Mouse (Mus musculus) G1E (cell line): ENCODE results near the gene Ndufab1. TPM values are rescaled to one million over a fixed set of nuclear protein-coding genes. Genes with fewer than 3 reads are reported as not detected.

ENCODE experiments used
- ATAC-seq: 2 replicates; pipeline ENCODE4 v1.8.0; 2016; ENCODE audit warnings: mild to moderate bottlenecking; ENCODE audit not compliant: insufficient number of reproducible peaks, poor library complexity, low FRiP score, severe bottlenecking; ENCODE audit errors: extremely low read depth
- DNase-seq: peaks from one replicate; pipeline ENCODE4 v3.0.0; 2012; ENCODE audit warnings: low spot score
- H3K27me3 ChIP-seq: 2 replicates; pipeline ENCODE4 v1.6.1; 2012; ENCODE audit warnings: mild to moderate bottlenecking, low read length, inconsistent platforms; ENCODE audit not compliant: insufficient read depth
- H3K36me3 ChIP-seq: replicated peaks from 2 replicates; pipeline ENCODE3; 2012; ENCODE audit warnings: mild to moderate bottlenecking, inconsistent platforms
- H3K4me1 ChIP-seq: 2 replicates; pipeline ENCODE4 v1.6.1; 2012; ENCODE audit warnings: low read depth, low read length, inconsistent platforms, mixed read lengths; ENCODE audit not compliant: insufficient read depth
- H3K4me3 ChIP-seq: 2 replicates; pipeline ENCODE4 v1.5.1; 2012; ENCODE audit warnings: low read depth, mild to moderate bottlenecking, inconsistent platforms, low read length, moderate library complexity, mixed read lengths
- H3K9me3 ChIP-seq: replicated peaks from 2 replicates; pipeline ENCODE4 v1.6.1; 2012; ENCODE audit warnings: inconsistent platforms
- CTCF ChIP-seq: IDR thresholded peaks from 2 replicates; pipeline ENCODE4 v1.5.1; 2012; ENCODE audit warnings: low read depth, low read length, inconsistent platforms, mixed read lengths
- GATA1 ChIP-seq: IDR thresholded peaks from 2 replicates; pipeline ENCODE4 v1.6.1; 2012; ENCODE audit warnings: borderline replicate concordance, low read length, inconsistent platforms, mixed read lengths
- GATA2 ChIP-seq: IDR thresholded peaks from 2 replicates; pipeline ENCODE4 v1.6.1; 2012; ENCODE audit warnings: low read depth, low read length, inconsistent platforms, borderline replicate concordance
- POLR2AphosphoS5 ChIP-seq: IDR thresholded peaks from 2 replicates; pipeline ENCODE4 v1.6.1; 2012; ENCODE audit warnings: low read depth, low read length, inconsistent platforms; ENCODE audit not compliant: insufficient replicate concordance
- TAL1 ChIP-seq: conservative IDR thresholded peaks from 2 replicates; pipeline ENCODE4 v1.6.1; 2012; ENCODE audit warnings: low read depth, low read length, inconsistent platforms, mixed read lengths
- polyA plus RNA-seq: library from polyadenylated mRNA; stranded (reverse); fragments of >175 nt; gene quantifications from 2 replicates; pipeline ENCODE4 v1.2.3, GENCODE M21; 2012
- total RNA-seq, 2 experiments: library from RNA; stranded (forward) in 1 of 2; stranded (reverse) in 1 of 2; fragments of 200-1000 nt in 1 of 2; fragments of >200 nt in 1 of 2; fragmentation: Nextera tagmentation in 1 of 2; gene quantifications; 2 replicates each; pipeline ENCODE4 v1.2.3; 2014 to 2017

The Ndufab1 gene
- total and polyA plus RNA-seq, 3 experiments: 89.3 to 1,259 (median 161) TPM

DNA sequence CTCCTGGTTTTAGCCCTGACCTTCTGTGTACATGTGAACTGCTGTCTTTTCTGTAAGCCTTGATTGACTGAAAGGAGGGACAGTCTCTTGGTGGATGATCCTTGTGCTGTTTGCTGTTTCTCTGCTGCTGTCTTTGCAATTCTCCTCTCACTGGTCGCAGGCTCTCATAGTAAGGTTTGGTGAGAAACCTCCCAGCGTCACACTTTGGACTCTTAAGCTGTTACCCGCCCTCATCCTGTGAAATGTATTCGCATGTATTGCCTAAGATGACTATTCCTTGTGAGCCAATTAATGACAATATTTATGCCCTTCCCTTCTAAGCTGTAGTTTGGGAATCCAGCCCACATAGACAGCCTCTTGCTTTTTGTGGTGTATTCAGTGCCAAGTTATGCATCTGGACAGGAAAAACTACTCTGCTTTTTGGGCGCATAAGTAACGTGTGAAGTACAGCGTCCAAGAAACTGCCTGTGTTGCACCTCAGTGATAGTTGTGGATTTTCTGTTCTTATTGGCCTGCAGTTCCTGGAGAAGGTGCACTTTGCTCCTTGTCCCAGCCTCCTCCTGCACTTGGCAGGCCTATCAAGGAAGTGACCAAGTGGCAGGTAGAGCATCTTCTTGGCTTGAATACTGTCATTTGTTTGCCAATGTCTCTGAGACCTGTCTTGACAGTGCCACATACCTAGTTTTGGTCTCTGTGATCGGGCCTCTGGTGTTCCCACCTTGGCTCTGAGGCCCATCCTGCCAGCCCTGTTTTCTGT lies 21.7 kb downstream of the Ndufab1 start:
- no peaks in the 10 kb centered on the region for H3K27me3 ChIP-seq
- ATAC-seq: no peak
- H3K36me3 ChIP-seq: peaks cover 90% of the 10 kb centered on the region
- DNase-seq: no peak
- no peaks in the 10 kb centered on the region for H3K9me3 ChIP-seq
- no peak overlapping the region for H3K4me3 ChIP-seq
- TF ChIP-seq TAL1 (no peak), POLR2AphosphoS5 (no peak), CTCF (no peak), GATA1 (no peak), GATA2 (no peak)
- H3K4me1 ChIP-seq: peaks cover 2% of the 10 kb centered on the region; the same call in 1 of the 2 replicates

GRCm38 (mm10) chr7:122074374-122074773 lies 27.3 kb downstream of the Ndufab1 start:
- no peak for TF ChIP-seq GATA2
- no peak for TF ChIP-seq GATA1
- no peak for TF ChIP-seq CTCF
- no peak for TF ChIP-seq TAL1
- TF ChIP-seq POLR2AphosphoS5: no peak
- Histone ChIP-seq H3K36me3 (peaks cover 94% of the 10 kb centered on the region), H3K9me3 (no peaks in the 10 kb centered on the region), H3K4me3 (no peak overlapping the region), H3K27me3 (no peaks in the 10 kb centered on the region), H3K4me1 (peaks cover 5% of the 10 kb centered on the region)
- no peak for ATAC-seq
- no peak for DNase-seq

DNA sequence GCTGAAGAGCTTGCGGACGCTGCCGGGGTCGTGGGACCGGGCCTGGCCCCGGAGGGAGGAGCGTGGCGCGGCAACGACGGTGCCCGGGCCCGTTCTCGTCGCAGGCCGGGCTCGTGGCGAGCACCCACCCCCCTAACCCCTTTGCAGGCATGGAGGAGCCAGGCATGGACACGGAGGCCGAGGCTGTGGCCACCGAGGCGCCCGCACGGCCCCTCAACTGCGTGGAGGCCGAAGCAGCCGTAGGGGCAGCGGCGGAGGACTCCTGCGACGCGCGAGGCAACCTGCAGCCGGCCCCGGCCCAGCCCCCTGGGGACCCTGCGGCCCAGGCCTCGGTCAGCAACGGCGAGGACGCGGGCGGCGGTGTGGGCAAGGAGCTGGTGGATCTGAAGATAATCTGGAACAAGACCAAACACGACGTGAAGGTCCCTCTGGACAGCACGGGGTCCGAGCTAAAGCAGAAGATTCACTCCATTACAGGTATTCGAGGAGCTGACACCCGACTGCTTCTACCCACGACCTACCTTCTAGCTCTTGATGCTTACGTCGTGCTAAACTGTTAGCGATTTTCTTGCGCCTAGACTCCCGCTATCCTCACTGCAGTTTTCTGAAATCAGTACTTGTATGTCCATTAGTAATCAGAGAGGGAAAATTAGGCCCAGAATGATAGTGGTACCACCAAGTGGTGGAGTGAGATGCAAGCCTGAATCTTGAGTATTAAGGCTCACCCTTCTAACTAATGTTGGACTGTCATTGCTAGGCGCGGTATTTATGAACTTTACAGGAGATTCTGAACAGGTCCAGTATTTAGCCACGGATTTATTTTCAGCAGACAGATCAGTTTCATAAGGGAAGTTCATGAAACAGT lies 33.9 kb downstream of the Ndufab1 start:
- Histone ChIP-seq H3K4me1 (peaks cover 41% of the 10 kb centered on the region), H3K36me3 (peaks cover 48% of the 10 kb centered on the region), H3K27me3 (no peaks in the 10 kb centered on the region), H3K4me3 (peak overlapping the region; percentile 100), H3K9me3 (no peaks in the 10 kb centered on the region)
- DNase-seq: no peak
- ATAC-seq: no peak
- TF ChIP-seq CTCF (no peak), TAL1 (no peak), POLR2AphosphoS5 (no peak), GATA1 (no peak), GATA2 (no peak)

DNA sequence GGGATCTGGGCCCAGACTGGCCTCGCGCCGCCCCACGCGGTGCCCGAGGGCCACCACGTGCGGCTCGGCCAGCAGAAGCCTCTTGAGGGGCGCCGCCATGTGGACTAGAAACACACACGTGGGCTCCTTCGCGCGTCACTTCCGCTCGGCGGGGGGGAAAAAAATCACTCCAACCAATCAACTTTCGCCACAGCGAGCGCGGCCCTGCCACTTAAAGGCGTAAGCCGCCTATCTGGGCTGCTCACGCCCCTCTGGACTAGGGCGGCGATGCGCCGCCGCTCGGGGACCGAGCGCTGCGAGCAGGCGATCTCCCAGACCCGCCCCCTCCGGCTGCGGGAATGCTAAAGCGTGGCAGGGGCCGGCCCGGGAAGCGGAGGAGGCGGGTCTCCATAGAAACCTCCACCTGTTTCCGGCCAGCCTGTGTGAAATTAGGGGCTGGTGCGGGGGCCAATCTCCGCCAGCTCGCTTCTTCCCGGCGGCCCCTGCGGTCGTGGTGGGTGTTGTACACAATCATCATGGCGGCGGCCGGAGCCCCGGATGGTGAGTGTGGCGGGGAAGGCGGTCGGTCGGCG lies 34.7 kb downstream of the Ndufab1 start, which contains the start of the genes Ubfd1 and Ears2:
Gene Ubfd1 (plus strand): TSS at position 231 of the 572 bp plus-strand sequence.
Gene Ears2 (minus strand): TSS at position 319 of the 572 bp plus-strand sequence.
- Histone ChIP-seq H3K4me1 (peaks cover 42% of the 10 kb centered on the region), H3K9me3 (no peaks in the 10 kb centered on the region)
- ATAC-seq: peak; percentile 84

DNA sequence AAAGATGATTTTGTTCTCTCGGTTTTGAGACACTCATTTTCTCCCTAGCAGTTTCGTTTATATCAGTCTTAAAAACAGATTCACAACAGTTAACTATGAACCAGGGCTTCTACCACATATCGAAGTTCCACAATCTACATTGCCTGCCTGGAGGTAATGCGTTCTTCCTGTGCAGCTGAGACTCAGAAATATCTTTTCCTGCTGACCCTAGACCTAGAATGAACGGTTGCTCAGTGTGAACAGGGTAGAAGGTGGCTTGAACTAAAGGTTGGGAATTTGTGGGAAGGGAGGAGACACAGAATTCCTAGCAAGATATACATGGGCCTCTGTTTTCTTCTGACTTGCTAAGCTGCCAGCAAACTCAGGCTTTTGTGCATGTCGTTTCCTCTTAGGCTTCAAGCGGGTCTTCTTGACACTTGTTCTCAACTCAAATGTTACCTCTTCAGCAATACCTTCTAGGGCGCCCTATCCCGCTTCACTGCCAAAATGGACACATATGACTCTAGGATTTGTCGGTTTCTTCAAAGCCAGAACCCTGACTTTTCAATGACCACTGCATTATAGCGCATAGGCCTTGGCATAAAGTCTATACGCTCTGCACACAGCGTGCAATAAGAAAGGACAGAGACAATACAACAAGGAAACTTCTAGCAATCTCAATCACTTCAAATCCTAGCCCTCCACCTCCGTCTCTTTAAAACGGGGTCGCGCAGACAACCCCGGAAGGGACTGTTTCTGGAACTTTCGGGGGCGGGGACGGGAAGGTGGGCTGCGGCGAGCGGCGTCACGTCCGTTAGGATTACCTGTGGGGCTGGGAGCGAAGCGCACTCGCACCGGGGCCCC lies 35.4 kb downstream of the Ndufab1 start:
- peak; percentile 31 for ATAC-seq

More for the DNA sequence above, 34.7 kb downstream of the Ndufab1 start, which contains the start of the genes Ubfd1 and Ears2:
- Histone ChIP-seq H3K27me3 (no peaks in the 10 kb centered on the region), H3K36me3 (peaks cover 48% of the 10 kb centered on the region), H3K4me3 (peak within 1 kb of the TSS; percentile 100)
- DNase-seq: peak; percentile 92
- TF ChIP-seq GATA2 (no peak), POLR2AphosphoS5 (no peak), TAL1 (no peak), CTCF (no peak), GATA1 (no peak)

More for the DNA sequence above, 35.4 kb downstream of the Ndufab1 start:
- H3K4me3 ChIP-seq: peak overlapping the region; percentile 100
- TF ChIP-seq GATA2: no peak
- no peak for TF ChIP-seq TAL1
- no peak for TF ChIP-seq GATA1
- TF ChIP-seq POLR2AphosphoS5: no peak
- TF ChIP-seq CTCF: no peak
- H3K9me3 ChIP-seq: no peaks in the 10 kb centered on the region
- H3K4me1 ChIP-seq: peaks cover 42% of the 10 kb centered on the region
- H3K27me3 ChIP-seq: no peaks in the 10 kb centered on the region
- peak; percentile 2 for DNase-seq
- H3K36me3 ChIP-seq: peaks cover 47% of the 10 kb centered on the region
